11 mouse cellular contexts compared by ENCODE assay signal in the genomic region with DNA sequence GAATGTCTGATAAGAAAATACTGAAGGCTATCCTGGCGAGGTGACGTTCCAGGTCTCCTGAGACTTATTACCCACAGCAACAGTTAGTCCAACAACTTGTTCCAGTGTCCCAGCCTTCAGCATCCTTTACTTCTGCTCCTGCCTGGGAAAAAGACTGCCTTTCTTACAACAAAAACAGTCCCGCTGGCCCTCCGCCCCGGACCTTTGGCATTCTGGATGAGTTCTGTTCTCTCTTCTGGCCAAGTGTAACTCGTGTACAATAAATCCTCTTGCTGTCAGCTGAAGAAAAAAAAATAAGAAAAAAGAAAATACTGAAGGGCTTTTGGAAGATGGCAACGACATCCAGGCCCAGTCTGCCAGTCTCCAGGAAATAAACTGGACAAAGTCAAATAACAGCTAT.
DNase-seq lines count a peak whose midpoint lies in the region; ATAC-seq and TF ChIP-seq lines count a peak whose summit lies in the region.
"Had no signal": no experiment of that assay in that cellular context is flagged by ENCODE, and none has a peak within 500 bp of the region (broad histone marks: within the 10 kb centered on the region; RNA-seq: fewer than 3 reads in every experiment).

No protein-coding gene starts in this region.

- no peak overlapping the region for H3K4me2 ChIP-seq in kidney, embryonic 14.5 days (replicated peaks; ENCODE audit: low read depth, low read length)
- peak overlapping the region; percentile 27 for H3K4me2 ChIP-seq in heart, embryonic 13.5 days
- no peak overlapping the region for H3K4me2 ChIP-seq in lung, postnatal 0 days (replicated peaks; ENCODE audit: low read depth, low read length)

- TF ChIP-seq CTCF in lung, postnatal 0 days (IDR thresholded peaks at IDR 0.05) = no peak

- no peaks in the 10 kb centered on the region for H3K36me3 ChIP-seq in kidney, embryonic 14.5 days (ENCODE audit: control insufficient read depth, insufficient read depth, low read length)
- H3K36me3 ChIP-seq in heart, embryonic 13.5 days = 0 out of 2 replicates have a peak, but pooled peaks cover 2% of the 10 kb centered on the region
- H3K36me3 ChIP-seq in lung, postnatal 0 days (ENCODE audit: insufficient read depth, low read length) = no peaks in the 10 kb centered on the region
- H3K36me3 ChIP-seq in forebrain, embryonic 10.5 days (replicated peaks) = no peaks in the 10 kb centered on the region

- no peaks in the 10 kb centered on the region for H3K27me3 ChIP-seq in kidney, embryonic 14.5 days (ENCODE audit: control insufficient read depth, insufficient read depth, low read length)
- no peaks in the 10 kb centered on the region for H3K27me3 ChIP-seq in heart, embryonic 13.5 days (replicated peaks)
- no peaks in the 10 kb centered on the region for H3K27me3 ChIP-seq in lung, postnatal 0 days (replicated peaks; ENCODE audit: insufficient read depth, low read length)
- H3K27me3 ChIP-seq in forebrain, embryonic 10.5 days (ENCODE audit: poor library complexity, severe bottlenecking) = no peaks in the 10 kb centered on the region

- ATAC-seq in kidney, embryonic 14.5 days (ENCODE audit: low FRiP score, low TSS enrichment) = no peak
- no peak for ATAC-seq in heart, embryonic 13.5 days (ENCODE audit: extremely low read depth, insufficient number of reproducible peaks, low FRiP score, low TSS enrichment)
- no peak for ATAC-seq in lung, postnatal 0 days
- ATAC-seq: hindbrain, embryonic 16.5 days had no signal

- no peak overlapping the region for H3K4me3 ChIP-seq in kidney, embryonic 14.5 days (ENCODE audit: low read length)
- no peak overlapping the region for H3K4me3 ChIP-seq in heart, embryonic 13.5 days
- no peak overlapping the region for H3K4me3 ChIP-seq in lung, postnatal 0 days (ENCODE audit: low read depth, low read length)
- no peak overlapping the region for H3K4me3 ChIP-seq in forebrain, embryonic 10.5 days
- H3K4me3 ChIP-seq: erythroblast, embryonic 14.5 days had no signal

- TF ChIP-seq EP300 in lung, postnatal 0 days (IDR thresholded peaks at IDR 0.05) = no peak

- H3K9me3 ChIP-seq in kidney, embryonic 14.5 days (ENCODE audit: control insufficient read depth, low read length) = no peaks in the 10 kb centered on the region
- no peaks in the 10 kb centered on the region for H3K9me3 ChIP-seq in heart, embryonic 13.5 days
- H3K9me3 ChIP-seq in lung, postnatal 0 days (ENCODE audit: low read length) = no peaks in the 10 kb centered on the region
- H3K9me3 ChIP-seq in forebrain, embryonic 10.5 days = no peaks in the 10 kb centered on the region

- H3K4me1 ChIP-seq in kidney, embryonic 14.5 days (ENCODE audit: control insufficient read depth, insufficient read depth, low read length) = no peaks in the 10 kb centered on the region
- H3K4me1 ChIP-seq in heart, embryonic 13.5 days = peaks cover 46% of the 10 kb centered on the region
- no peaks in the 10 kb centered on the region for H3K4me1 ChIP-seq in lung, postnatal 0 days (ENCODE audit: insufficient read depth, low read depth, low read length)
- H3K4me1 ChIP-seq in forebrain, embryonic 10.5 days = 0 out of 2 replicates have a peak, but pooled peaks cover 4% of the 10 kb centered on the region

- peak; percentile 27 for DNase-seq in kidney, adult 9 months
- DNase-seq in adrenal gland, adult 8-10 months = peak; percentile 56
- peak; percentile 54 for DNase-seq in lung, postnatal 0 days (ENCODE audit: low spot score)
- DNase-seq in forebrain, embryonic 10.5 days (ENCODE audit: extremely low spot score, low spot score) = no peak
- no peak for DNase-seq in spleen, adult 12 weeks (ENCODE audit: low spot score)
- DNase-seq in embryo, embryonic 10 days (ENCODE audit: low spot score) = no peak
- DNase-seq: cerebellum, adult 9-10 months had no signal

- 36% methylated on average over 7 of the region's 7 CpGs for WGBS in kidney, embryonic 14.5 days
- 36% methylated on average over 7 of the region's 7 CpGs for WGBS in heart, embryonic 13.5 days
- WGBS in lung, postnatal 0 days = 51% methylated on average over 7 of the region's 7 CpGs
- 90% methylated on average over 7 of the region's 7 CpGs for WGBS in forebrain, embryonic 10.5 days

- H3K9ac ChIP-seq in kidney, embryonic 14.5 days (ENCODE audit: low read depth, low read length) = no peak overlapping the region
- H3K9ac ChIP-seq in heart, embryonic 13.5 days = peak overlapping the region; percentile 52
- no peak overlapping the region for H3K9ac ChIP-seq in lung, postnatal 0 days (replicated peaks; ENCODE audit: low read depth)

- no peak overlapping the region for H3K27ac ChIP-seq in kidney, embryonic 14.5 days (ENCODE audit: low read depth, low read length)
- peak overlapping the region; percentile 87 for H3K27ac ChIP-seq in heart, embryonic 13.5 days (replicated peaks)
- H3K27ac ChIP-seq in lung, postnatal 0 days (ENCODE audit: low read length) = 0 out of 2 replicates have a peak overlapping the region, but pooled peaks have one; percentile 4
- H3K27ac ChIP-seq in forebrain, embryonic 10.5 days = no peak overlapping the region

Comparison
In these comparisons a context has a peak if more than half of its experiments do, and no peak if none do; other contexts are left out.
1. DNase-seq: peak in kidney, adult 9 months (single experiment), adrenal gland, adult 8-10 months (single experiment) and lung, postnatal 0 days (single experiment); none in forebrain, embryonic 10.5 days (single experiment), spleen, adult 12 weeks (single experiment) and embryo, embryonic 10 days (single experiment).
2. H3K27ac ChIP-seq: peak in heart, embryonic 13.5 days (single experiment) and lung, postnatal 0 days (single experiment); none in kidney, embryonic 14.5 days (single experiment) and forebrain, embryonic 10.5 days (single experiment).